Comparison of ENCODE assay signal across 15 mouse cellular contexts in the genomic region with DNA sequence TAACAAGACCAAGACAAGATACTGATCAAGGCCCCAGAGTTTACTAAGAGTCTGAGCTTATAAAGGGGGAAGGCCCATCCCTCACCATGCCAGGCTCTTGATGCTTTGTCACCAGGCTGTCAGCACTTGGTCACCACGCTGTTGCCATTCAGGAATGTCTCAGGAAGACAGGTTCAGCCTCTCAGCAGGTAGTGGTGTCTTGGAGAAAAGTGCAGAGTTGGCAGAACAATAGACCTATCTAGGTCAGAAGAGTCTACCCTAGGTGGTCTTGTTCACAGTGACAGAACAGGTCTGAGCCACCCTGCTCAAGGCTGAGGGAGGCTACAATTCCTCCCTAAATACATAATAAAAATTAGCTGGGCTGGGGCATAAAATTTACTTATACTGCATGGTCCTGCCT. TPM values are rescaled to one million over a fixed set of nuclear protein-coding genes. Genes with fewer than 3 reads are reported as not detected.
"Had no signal": no experiment of that assay in that cellular context is flagged by ENCODE, and none has a peak within 500 bp of the region (broad histone marks: within the 10 kb centered on the region; RNA-seq: fewer than 3 reads in every experiment).

No protein-coding gene starts in this region.

RNA-seq across cellular contexts. Expression of a gene that starts 5.8 kb away (rescaled TPM):
- polyA plus RNA-seq: lung, embryonic 14.5 days; lung, embryonic 16.5 days; midbrain, embryonic 10.5 days; midbrain, embryonic 12.5 days; midbrain, embryonic 14.5 days; midbrain, embryonic 16.5 days; myocyte; neural tube, embryonic 12.5 days; neural tube, embryonic 14.5 days; spleen, adult 2 months; stomach, embryonic 15.5 days; stomach, postnatal 0 days; testis, adult 2 months; thymus, adult 2 months; urinary bladder, adult 2 months had no signal

RNA-seq across cellular contexts. Expression of a gene that starts 46.1 kb away (rescaled TPM):
- polyA plus RNA-seq: lung, embryonic 14.5 days; lung, embryonic 16.5 days; midbrain, embryonic 10.5 days; midbrain, embryonic 12.5 days; midbrain, embryonic 14.5 days; midbrain, embryonic 16.5 days; myocyte; neural tube, embryonic 12.5 days; neural tube, embryonic 14.5 days; spleen, adult 2 months; stomach, embryonic 15.5 days; stomach, postnatal 0 days; testis, adult 2 months; thymus, adult 2 months; urinary bladder, adult 2 months had no signal
